Mouse (Mus musculus): ENCODE measurements at regions not wholly inside any gene's neighbourhood (a gene's known extent, or its start where the extent isn't known, plus 50 kb on each side); places are given as distances from the start of the nearest gene placed in this dataset.

DNA sequence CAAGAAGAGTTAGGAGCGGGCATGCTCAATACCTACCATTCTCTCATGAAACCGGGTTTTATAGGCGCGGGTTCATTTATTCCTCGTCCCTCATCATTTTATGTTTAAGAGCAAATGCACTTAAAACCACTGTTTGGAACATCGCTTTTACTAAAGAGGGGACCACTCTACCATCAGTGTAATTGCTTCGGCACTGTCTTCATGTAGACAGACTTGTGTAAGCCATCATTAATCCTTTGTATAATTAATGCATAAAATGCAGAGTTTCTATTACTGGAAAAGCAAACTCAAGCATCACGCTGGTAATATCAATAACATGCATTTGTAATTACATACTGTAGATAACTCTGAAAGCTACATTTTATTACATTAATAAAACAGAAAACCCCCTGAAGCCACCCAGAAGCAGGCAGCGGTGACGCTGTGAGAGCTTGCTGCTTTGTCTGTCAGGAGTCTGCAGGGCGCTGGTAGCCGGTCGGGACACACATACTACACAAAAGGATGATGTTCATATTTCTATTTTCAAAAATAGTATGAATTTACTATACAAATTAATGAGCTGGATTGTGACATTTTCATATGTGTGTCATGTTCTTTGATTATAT lies 99.2 kb downstream of the Zfp281 start:
- no peak for DNase-seq

DNA sequence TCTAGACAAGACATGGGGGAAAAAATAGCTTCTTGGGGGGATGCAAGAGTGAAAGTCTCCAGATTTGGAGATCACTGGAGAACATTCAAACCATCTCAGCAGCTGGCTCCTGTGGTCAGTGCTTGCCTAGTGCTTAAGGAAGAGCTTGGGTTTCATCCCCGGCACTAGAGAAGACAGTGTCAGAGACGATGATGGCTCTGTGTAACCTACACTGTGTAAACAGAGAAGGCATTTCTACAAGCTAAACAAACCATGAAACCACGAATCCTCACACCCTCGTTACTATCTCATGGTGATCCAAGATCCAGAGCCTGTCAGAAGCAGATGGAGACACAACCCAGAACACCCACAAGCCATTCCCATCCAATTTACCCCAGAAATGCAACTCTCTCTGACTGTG lies 100.5 kb downstream of the Zfp281 start:
- no peak for DNase-seq

DNA sequence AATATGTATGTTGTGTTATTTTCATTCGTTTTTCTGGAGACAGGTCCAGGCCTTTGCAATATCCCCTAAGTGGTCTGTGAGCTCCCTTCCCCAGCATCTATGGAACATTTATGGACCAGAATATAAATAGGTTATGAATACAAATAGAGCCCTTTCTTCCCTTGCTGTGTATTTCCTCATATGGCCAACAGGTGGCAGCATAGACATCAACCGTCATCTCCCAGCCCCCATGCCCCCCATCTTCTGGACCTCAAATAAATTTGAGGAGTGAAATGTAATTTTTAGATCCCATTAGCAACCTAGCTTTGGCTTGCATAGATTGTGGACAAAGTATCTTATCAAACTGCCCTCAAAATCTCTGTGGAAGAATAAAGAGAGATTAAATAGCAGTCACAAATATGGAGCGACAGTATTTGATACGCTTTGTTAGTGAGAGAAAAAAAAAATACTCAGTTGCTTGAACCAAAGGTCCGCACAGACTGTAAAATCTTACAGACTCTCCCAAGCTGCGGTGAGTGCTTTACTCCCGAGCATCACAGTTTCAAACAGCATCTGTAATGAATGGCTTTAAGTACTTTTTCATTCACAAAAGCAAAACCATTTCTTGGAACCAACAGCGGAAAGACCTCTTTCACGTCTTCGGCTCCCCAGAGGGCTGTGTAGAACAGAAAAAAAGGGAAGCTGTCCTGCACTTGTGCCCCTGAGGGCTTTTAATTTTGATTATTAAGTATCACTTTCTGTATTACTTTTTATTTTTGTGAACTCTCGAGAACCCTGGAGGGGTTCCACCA lies 101.6 kb downstream of the Zfp281 start:
- DNase-seq, result no peak

DNA sequence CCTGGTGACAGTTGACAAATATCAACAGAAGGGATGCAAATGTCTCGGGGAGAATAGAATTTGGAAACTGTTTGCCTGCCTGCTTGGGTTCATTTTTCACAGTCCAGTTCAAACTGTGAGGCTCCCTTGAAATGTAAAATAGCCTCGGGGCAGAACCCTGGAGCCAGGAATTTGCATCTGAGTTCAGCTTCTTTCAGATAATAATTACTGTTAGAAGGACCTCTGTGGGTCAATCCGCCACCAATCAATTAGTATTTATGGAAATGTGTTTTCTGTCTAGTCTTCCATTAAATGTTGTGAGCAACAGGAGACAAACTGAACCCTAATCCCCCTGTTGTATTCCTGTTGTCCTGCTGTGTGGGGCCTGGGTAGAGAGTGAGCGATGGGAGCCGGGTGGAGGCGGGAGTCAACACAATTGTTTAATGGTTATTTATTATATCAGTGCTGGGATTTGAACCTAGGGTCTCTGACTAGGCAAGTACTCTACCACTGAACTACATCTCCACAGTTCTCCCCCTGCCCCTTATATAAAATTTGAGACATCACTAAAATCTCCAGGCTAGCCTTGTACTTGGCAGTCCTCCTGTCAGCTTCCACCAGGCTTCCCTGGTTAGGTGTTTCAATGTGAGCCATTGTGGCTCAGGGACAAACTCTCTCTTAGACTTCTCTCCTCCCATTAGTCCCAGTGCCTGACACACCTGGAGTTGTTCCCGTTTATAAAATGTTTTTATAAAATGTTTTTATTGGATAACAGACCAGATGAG lies 103.3 kb downstream of the Zfp281 start:
- DNase-seq, result no peak

DNA sequence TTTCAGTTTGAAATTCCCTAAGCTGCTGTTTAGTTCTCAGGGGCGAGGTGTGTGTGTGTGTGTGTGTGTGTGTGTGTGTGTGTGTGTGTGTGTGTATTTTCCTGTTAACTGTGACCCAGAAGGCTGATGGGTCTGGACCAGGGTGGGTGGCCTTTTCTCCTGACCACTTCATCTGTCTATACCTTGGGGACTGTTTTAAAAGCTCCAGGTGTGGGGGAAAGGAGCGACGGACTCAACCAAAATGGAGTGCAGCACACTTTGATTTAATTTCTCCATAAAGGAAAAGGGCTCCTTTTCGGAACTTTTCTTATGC lies 103.9 kb downstream of the Zfp281 start:
- no peak for DNase-seq

DNA sequence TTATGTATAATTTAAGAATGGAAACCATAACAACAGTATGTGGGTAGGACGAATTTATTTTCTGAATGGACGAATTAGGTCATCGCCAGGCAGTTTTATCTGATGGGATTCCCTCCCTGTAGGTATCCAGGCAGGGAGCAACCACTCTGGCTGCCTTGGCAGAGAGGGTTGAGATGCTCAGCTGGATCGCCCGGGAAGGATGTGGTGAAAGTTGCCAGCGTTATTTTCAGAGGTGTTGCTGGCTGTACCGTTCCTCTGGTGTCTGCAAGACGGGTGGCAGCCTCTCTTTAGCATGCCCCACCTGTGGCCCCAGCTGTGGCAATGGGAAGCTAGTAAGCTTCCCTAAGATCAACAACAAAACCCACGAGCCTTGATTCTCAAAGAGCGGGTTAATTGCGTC lies 105.9 kb downstream of the Zfp281 start:
- DNase-seq, result peak; percentile 43

DNA sequence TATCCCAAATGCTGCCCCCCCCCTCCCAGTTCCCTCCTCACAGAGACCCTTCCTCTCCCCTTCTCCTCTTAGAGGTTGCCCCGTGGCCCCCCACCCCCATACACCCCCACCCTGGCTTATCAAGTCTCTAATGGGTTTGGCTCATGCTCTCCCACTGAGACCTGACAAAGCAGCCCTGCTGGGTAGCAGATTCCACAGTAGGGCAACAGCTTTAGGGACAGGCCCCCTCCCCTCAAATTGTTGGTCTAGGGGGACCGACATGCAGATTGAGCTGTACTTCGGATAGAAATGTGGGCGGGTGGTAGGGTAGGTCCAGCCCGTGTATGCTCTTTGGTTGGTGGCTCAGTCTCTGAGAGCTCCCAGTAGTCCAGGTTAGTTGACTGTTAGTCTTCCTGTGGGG lies 113.3 kb downstream of the Zfp281 start:
- no peak for DNase-seq

DNA sequence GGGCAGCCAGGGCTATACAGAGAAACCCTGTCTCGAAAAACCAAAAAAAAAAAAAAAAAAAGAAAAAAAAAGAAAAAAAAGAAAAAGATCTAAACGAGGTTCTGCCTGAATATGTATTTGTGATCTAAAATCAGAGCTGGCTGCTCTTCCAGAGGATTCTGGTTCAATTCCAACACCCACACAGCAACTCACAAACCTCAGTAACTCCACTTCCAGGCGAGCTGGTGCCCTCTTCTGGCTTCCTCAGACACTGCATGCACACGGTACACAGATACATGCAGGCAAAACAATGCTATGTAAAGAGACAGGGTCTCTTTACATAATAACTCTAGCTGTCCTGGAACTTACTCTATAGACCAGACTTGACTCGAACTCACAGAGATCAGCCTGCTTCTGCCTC lies 114.8 kb downstream of the Zfp281 start:
- peak; percentile 80 for DNase-seq

DNA sequence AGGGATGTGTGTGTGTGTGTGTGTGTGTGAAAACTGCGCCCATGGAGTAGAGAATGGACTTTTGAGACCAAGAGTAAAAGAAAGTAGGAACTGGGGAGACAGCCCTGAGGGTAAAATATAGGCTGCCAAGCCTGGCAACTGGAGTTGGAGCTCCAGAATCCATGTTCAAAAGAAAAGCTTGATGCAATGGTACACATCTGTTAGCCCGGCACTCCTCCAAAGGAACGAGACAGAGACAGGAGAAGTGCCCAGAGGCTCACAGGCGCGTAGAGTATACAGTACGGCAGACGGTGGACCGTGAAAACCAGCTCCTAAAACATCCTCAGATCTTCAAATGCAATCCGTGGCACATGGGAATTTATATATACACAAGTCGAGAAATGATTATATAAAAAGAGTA lies 116.4 kb downstream of the Zfp281 start:
- peak; percentile 26 for DNase-seq

DNA sequence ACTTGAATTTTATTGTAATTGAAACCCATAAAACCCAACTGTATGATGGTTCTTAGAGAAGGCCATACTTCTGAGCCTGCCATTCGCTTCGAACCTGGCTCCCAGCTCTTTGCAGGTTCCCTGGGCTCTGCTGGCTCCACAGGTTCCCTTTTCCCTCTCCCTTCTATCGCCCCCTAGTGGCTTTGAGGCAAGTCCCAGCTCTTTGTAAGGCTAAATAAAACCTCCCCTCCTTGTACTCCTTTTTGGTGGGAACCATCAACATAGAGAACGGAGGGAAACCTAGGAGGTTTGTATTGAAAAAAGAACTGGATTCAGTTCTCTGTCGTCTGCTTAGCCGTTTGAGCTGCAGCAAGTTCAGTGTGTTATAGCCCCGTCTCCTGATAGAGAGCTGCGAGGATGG lies 124.5 kb downstream of the Zfp281 start:
- DNase-seq, result no peak

DNA sequence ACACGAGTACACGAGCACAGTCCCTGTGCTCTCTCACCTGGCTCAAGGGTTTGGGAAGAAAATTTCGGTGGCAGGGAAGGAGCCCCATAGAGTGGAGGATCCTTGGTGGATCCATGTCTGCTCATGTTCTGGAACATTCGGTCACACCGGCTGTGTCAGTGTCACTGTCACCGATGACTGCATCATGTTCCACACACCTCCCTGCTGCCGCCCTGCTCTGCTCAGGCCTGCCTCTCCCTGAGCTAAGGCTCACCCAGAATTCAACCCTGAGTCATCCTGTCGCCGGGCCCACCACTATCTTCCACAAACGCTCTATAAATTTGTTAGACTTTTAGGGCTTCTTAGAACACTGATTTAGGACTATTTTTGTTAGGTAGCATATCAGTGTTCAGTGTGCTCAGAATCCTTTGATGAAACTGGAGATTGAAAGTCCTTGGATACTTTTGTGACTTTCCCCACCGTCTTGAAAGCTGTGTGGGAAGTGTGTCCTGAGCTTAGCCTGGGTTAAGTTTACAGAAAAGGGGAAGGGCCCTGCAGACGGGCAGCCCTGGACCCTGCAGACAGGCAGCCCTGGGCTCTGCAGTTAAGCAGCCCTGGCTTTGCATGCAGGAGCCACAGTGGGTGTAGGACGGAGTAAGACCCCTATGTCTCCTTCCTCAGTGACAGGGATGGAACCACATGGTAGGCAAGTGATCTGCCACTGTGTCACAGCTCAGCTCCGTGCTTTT lies 126.9 kb downstream of the Zfp281 start:
- no peak for DNase-seq

DNA sequence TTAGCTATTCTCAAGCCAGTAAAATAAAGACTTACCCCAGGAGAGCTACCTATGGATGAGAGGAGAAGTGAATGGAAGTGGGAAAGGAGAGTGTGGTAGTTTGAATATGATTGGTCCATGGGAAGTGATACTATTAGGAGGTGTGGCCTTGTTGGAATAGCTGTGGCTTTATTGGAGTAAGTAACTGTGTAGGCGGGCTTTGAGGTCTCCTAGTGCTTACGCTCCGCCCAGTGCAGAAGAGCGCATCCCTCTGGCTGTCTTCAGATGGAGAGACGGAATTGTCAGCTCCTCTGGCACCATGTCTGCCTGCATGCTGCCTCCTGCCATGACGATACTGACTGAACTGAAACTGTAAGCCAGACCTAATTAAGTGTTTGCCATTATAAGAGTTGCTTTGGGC lies 129.6 kb downstream of the Zfp281 start:
- DNase-seq, result no peak

DNA sequence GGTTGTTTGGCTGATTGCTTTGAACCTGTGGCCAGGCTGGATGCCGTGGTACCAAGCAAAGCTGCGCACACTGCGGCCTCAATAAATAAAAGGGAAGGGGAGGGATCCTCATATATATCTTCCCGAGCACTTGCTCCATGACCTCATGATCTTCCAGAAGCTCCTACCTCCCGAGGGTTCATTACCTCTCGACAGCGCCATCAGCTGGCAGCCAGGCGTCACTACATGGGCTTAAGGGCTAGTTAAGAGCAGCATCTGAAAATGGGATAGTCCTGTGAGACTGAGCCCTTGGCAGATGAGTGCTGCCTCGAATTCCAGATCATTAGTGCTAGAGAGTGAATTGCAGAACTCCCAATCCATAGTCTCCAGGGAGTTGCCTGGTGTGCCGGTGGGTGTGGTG lies 134.0 kb downstream of the Zfp281 start:
- DNase-seq, result no peak

DNA sequence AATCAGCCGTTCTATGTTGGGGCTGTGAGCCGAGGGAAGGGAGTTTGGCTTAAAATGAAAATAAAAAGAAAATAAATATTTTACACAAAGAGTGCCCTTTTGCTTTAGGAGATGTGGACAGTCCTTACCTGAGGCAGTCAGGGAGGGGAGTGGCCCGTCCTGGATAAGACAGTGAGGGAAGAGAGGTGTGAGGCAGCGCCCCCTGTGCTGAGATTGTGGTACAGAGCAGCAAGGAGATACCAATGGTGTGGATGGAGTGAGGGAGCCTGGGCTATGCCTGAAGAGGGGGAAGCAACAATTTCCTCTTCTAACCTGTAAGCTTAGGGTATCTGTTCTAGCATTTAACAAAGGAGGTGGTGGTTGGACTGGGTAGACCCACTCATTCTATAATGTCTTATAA lies 134.5 kb downstream of the Zfp281 start:
- no peak for DNase-seq

DNA sequence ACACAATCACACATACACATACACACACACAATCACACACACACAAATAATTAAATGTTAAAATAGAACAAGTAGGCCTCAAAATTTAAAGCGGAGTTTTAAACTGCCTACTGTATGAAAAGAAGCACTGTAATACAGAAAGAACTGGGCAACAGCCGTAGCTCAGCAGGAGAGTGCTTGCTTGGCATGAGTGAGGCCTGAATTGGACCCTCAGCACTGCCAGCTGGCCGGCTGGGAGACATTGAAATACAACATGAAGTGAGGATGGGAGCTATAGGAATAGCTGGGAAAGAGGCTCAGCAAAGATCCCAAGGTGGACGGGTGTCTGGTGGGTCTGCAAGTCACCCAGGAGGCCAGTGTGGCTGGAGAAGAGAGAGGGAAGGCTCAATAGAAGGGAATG lies 136.8 kb downstream of the Zfp281 start:
- no peak for DNase-seq

DNA sequence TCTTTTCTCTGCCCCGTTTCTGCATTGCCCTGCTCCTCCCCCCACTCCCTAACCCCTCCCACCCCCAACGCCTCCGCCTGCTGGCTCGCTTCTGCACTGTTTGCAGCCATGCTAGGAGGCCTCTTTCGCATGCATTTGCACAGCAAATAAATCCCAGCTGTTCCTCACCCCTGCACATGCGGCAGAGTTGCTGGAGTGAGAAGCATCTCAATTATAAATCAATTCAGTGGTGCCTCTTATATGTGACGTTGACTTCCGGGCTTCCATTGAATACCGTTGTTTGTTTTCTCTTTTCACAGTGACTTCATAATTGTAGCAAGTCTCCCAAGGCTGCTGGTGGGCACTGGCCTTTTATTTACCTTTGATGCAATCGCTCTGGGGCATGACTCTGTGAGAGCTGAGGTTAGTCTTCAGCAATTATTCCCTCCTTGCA lies 144.3 kb downstream of the Zfp281 start:
- no peak for DNase-seq

DNA sequence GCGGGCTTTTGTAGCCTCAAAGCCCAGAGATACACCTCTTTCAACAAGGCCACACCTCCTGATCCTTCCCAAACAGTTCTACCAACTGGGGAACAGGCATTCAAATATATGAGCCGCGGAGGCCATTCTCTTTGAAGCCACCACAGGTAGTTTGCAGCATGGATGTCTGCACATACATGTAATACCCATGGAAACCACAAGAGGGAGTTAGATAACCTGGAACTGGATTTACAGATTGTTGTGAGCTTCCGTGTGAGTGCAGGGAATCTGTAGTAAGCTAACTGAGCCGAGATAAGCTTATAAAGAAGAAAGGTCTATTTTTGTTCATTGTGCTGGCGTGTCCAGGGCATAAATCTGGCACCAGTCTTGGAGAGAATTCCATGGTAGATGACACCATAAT lies 149.0 kb downstream of the Zfp281 start:
- DNase-seq, result no peak

DNA sequence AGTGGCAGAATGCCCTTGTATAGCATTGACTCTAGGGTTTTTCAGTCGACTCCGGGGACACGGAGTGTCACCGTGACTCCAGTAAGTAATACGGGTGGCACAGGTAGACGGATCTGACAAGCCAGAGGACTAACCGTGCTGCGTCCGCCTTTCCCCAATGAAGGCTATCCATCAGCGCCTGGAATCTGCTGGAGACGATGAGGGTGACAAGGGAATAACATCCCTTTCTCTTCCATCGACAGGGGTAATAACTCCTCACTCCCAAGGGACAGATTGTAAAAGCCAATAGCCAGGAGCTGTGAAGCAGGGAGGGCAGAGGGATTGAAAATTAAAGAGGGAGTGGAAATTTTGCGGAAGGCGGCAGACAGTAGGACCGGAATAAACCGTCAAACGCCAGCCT lies 151.5 kb downstream of the Zfp281 start:
- no peak for DNase-seq

DNA sequence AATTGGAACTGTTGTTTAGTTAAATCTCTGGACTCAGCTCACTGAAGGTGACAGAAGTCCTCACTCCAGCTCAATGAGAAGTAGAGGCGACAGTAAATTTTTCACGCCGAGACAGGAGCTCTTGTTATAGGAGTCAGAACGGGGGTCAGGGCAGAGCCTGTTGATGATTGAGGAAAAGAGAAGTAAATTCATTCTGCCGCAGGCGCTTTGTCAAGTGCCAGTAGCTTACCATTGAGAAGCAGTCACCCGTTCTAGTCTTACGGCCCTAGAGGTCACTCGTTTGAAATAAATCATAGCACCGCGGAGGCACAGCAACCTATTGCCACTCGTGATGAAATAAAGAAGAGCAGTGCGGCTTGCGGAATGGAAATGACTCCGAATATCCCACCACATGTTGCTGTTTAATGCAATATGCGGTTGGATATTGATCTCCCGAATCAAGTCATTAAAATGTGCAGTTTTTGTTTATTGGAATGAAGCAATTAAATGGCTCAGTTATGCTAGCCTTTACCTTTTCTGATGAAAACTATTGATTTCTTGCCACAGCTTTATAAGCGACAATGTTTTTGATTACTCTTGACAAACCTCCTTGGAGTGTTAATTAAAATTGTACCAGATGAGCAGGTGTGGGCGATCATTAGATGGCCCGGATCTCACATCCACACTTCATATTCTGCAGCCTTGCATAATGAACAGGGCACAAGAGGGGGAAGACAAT lies 152.7 kb downstream of the Zfp281 start:
- no peak for DNase-seq

DNA sequence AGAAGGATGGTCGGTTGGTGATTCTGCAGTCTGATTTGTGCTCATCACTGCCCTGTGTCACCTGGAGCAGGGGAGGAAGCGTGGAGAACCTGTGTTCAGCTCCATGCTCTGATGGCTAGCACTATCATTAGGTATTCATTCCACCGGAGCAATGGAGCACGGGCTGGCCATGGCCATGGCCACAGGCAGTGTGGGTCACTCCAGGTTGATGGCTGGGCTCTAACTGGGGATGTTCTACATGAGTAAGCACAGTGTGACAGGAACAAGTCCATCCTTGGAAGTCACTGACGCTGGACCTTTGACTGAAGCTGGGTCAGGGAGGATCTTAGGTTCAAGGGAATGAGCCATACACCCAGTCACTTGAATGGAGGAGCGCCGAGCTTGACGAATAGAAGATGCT lies 154.7 kb downstream of the Zfp281 start:
- no peak for DNase-seq

DNA sequence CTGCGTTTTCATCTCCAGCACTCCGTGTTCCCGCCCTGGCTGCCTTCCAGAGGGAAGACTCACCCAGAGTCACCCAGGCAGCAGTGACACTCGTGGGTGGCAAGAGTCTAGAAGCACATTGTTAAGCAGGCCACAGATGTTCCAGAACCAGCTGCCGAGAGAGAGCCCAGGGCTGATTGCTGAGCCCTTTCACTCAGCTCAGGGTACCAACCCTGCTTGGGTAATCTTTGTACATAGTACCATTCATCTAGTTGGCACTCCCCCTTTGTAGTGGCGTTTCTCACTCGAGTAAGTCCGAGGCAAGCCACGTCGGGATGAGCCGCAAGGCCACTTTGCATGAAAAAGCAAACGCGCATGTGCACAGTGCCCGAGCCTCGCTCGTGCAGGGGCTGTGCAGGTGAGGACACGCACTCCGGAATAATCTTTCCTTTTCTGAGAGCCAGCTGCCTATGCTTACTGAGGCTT lies 156.9 kb downstream of the Zfp281 start:
- peak; percentile 30 for DNase-seq

DNA sequence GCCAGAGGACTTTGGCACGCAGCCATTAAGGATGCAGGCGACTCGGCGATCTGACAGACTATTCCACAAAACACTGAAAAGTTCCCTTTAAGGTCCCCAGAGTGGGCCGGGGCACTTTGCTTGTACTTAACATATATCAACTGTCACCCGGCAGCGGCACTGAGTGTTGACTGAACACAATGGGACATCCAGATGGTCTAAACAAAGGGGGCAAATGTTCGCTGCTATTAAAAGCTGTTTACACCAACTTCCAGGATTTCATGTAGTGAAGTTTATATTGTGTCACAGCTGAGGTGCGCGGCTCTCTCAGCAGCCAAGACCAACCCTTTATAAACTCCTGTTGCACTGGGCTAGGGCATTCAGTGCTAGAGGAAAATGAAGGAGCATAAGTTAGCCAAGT lies 157.6 kb downstream of the Zfp281 start:
- no peak for DNase-seq

DNA sequence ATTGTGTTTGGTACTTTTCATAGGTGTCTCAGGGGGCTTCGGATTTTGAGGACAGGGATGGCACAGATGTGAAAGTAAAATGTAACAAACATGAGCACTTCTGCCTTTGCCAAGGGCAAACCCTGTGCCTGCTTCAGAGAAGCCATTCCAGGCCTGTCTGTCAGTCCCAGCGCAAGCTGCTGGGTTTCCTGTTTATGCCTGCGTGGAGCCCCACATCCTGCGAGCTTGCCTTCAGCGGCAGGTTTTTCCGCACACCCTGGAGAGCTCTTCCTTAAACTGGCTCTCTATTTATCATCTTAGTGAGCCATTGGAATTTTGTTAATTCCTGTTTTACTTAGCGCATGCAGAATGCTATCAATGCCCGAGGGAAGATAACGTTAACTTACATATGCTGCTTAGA lies 159.5 kb downstream of the Zfp281 start:
- DNase-seq, result no peak

Measured in right cerebral cortex, postnatal 14 days (tissue).